12 mouse cellular contexts compared by ENCODE assay signal in the genomic region with DNA sequence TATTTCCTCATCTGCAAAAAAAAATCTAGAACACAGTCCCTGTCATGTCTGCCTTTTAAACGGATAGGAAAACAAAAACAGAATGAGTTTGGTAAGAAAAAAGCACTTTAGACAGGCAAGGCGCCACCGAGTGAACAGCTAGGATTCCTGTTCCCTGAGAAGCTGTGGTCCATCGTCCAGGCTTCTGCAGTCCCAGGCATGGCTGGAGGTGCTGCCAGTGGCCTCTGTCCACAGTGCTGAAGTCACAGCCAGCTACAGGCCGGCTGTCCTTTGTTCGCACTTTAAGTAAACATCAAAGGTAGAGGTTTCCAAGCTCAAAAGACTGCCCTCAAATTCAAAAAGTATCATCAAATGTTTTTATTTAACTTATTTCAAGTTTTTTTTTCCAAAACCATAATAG. TPM values are rescaled to one million over a fixed set of nuclear protein-coding genes. Genes with fewer than 3 reads are reported as not detected.
DNase-seq lines count a peak whose midpoint lies in the region; ATAC-seq lines count a peak whose summit lies in the region.
"Had no signal": no experiment of that assay in that cellular context is flagged by ENCODE, and none has a peak within 500 bp of the region (broad histone marks: within the 10 kb centered on the region; RNA-seq: fewer than 3 reads in every experiment).

No protein-coding gene starts in this region.

- DNase-seq in adrenal gland, postnatal 14 days, result peak; percentile 73
- no peak for DNase-seq in adrenal gland, adult 18-20 months (ENCODE audit: low spot score in 2 of 2)
- DNase-seq in kidney, postnatal 14 days, result peak; percentile 58
- no peak for DNase-seq in kidney, adult 9 months
- peak; percentile 71 for DNase-seq in 3T3-L1 (ENCODE audit: low read depth, low spot score)
- peak; percentile 62 for DNase-seq in embryonic facial prominence, embryonic 10.5 days (ENCODE audit: low spot score)
- no peak for DNase-seq in cerebellum, postnatal 36 days
- DNase-seq: layer of hippocampus, postnatal 36 days had no signal

- ATAC-seq in megakaryocyte-erythroid progenitor cell, adult 5-6 weeks (replicated peaks; ENCODE audit: low FRiP score, low TSS enrichment, poor library complexity, severe bottlenecking), result no peak

- H3K36me3 ChIP-seq in embryonic facial prominence, embryonic 10.5 days (replicated peaks), result no peaks in the 10 kb centered on the region
- H3K36me3 ChIP-seq: midbrain, embryonic 10.5 days; stomach, embryonic 15.5 days had no signal

- peaks cover 26% of the 10 kb centered on the region for H3K4me1 ChIP-seq in embryonic facial prominence, embryonic 10.5 days
- H3K4me1 ChIP-seq: stomach, embryonic 15.5 days had no signal

- WGBS in embryonic facial prominence, embryonic 10.5 days, result 11% methylated on average over 6 of the region's 6 CpGs

- H3K27ac ChIP-seq in embryonic facial prominence, embryonic 10.5 days (replicated peaks), result no peak overlapping the region
- H3K27ac ChIP-seq: midbrain, embryonic 10.5 days; stomach, embryonic 15.5 days had no signal

- H3K4me3 ChIP-seq in embryonic facial prominence, embryonic 10.5 days, result no peak overlapping the region
- H3K4me3 ChIP-seq: midbrain, embryonic 10.5 days; stomach, embryonic 15.5 days had no signal

- peaks cover 30% of the 10 kb centered on the region for H3K27me3 ChIP-seq in embryonic facial prominence, embryonic 10.5 days (replicated peaks; ENCODE audit: low read depth, poor library complexity, severe bottlenecking)

- no peaks in the 10 kb centered on the region for H3K9me3 ChIP-seq in embryonic facial prominence, embryonic 10.5 days
- H3K9me3 ChIP-seq: midbrain, embryonic 10.5 days; stomach, embryonic 15.5 days had no signal

RNA-seq across cellular contexts. Expression of gene Dnajb5, which starts 4.6 kb away (rescaled TPM):
- 17.6 and 18.4 TPM in 2 replicates for total RNA-seq in adrenal gland, postnatal 14 days (2021)
- 10 to 100 TPM; 17.0 to 24.2 TPM for total RNA-seq in adrenal gland, adult 18-20 months (2021)
- polyA plus RNA-seq in embryonic facial prominence, embryonic 10.5 days (2016; fragmentation: Nextera tagmentation; extraction: Ambion mirVana), result 10.3 and 10.9 TPM in 2 replicates
- total RNA-seq in megakaryocyte-erythroid progenitor cell, adult 5-6 weeks (2014; fragmentation: Nextera tagmentation), result 0.87 and 2.2 TPM in 2 replicates
- 0.09 TPM in 1 of 2 replicates, not detected in the other for total RNA-seq in megakaryocyte-erythroid progenitor cell, adult 5-6 weeks (2017)

RNA-seq across cellular contexts. Expression of gene 1700022I11Rik, which starts 24.4 kb away (rescaled TPM):
- not detected in 2 replicates for total RNA-seq in adrenal gland, postnatal 14 days (2021)
- not detected for total RNA-seq in adrenal gland, adult 18-20 months (2021)
- polyA plus RNA-seq in embryonic facial prominence, embryonic 10.5 days (2016; fragmentation: Nextera tagmentation; extraction: Ambion mirVana), result 0.54 and 0.76 TPM in 2 replicates
- not detected in 2 replicates for total RNA-seq in megakaryocyte-erythroid progenitor cell, adult 5-6 weeks (2014; fragmentation: Nextera tagmentation)
- 1.3 and 3.4 TPM in 2 replicates for total RNA-seq in megakaryocyte-erythroid progenitor cell, adult 5-6 weeks (2017)
- total RNA-seq: heart, adult 18-20 months; layer of hippocampus, postnatal 36 days had no signal

RNA-seq across cellular contexts. Expression of gene Phf24, which starts 28.6 kb away (rescaled TPM):
- total RNA-seq in adrenal gland, postnatal 14 days (2021), result 0.56 and 3.8 TPM in 2 replicates
- total RNA-seq in adrenal gland, adult 18-20 months (2021), result 1 to 10 TPM; 1.6 to 1.8 TPM
- polyA plus RNA-seq in embryonic facial prominence, embryonic 10.5 days (2016; fragmentation: Nextera tagmentation; extraction: Ambion mirVana), result 0.44 and 1.2 TPM in 2 replicates
- total RNA-seq in megakaryocyte-erythroid progenitor cell, adult 5-6 weeks (2014; fragmentation: Nextera tagmentation), result not detected in 2 replicates
- 0.08 TPM in 1 of 2 replicates, not detected in the other for total RNA-seq in megakaryocyte-erythroid progenitor cell, adult 5-6 weeks (2017)

RNA-seq across cellular contexts. Expression of gene Vcp, which starts 55.3 kb away (rescaled TPM):
- 265 and 269 TPM in 2 replicates for total RNA-seq in adrenal gland, postnatal 14 days (2021)
- 100 to 1,000 TPM; 267 to 341 TPM for total RNA-seq in adrenal gland, adult 18-20 months (2021)
- polyA plus RNA-seq in embryonic facial prominence, embryonic 10.5 days (2016; fragmentation: Nextera tagmentation; extraction: Ambion mirVana), result 664 and 683 TPM in 2 replicates
- total RNA-seq in megakaryocyte-erythroid progenitor cell, adult 5-6 weeks (2014; fragmentation: Nextera tagmentation), result 186 and 244 TPM in 2 replicates
- total RNA-seq in megakaryocyte-erythroid progenitor cell, adult 5-6 weeks (2017), result 269 and 346 TPM in 2 replicates

Comparison
In these comparisons a context has a peak if more than half of its experiments do, and no peak if none do; other contexts are left out.
1. DNase-seq: peak in adrenal gland, postnatal 14 days (single experiment), kidney, postnatal 14 days (single experiment), 3T3-L1 (single experiment) and embryonic facial prominence, embryonic 10.5 days (single experiment); none in adrenal gland, adult 18-20 months (0 of 2), kidney, adult 9 months (single experiment) and cerebellum, postnatal 36 days (0 of 2).